Mouse (Mus musculus): ENCODE data around the gene Cfap45. TPM values are rescaled to one million over a fixed set of nuclear protein-coding genes. Genes with fewer than 3 reads are reported as not detected.

The Cfap45 gene
- total and polyA plus RNA-seq, 3 experiments = 0.40 TPM; not detected in 2

DNA sequence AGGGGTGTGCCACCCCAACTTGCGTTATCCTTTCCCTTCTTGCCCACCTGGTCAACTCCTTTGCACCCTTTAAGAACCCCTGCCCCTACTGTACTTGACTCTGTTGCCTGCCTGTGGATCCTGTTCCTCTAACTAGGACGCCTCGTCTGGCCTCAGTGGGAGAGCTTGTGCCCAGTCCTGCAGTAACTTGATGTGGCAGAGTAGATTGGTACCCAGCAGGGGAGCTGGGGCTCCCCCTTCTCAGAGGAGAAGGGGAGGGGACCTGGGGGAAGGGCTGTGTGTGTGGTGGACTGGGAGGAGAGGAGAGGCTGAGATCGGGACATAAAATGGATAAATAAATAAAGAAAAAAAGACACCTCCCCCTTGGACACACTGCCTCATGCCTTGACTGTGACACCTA, 64.4 kb downstream of the Cfap45 start:
- no peak for TF ChIP-seq POLR2A (IDR thresholded peaks at IDR 0.05; ENCODE audit: control insufficient read depth in 1 of 2, insufficient read depth in 1 of 2, low read depth in 1 of 2, low read length in 2 of 2, poor library complexity in 1 of 2)
- no peak for TF ChIP-seq RCOR1 (IDR thresholded peaks at IDR 0.05; ENCODE audit: low read depth, low read length)
- no peak for TF ChIP-seq ELF1 (IDR thresholded peaks at IDR 0.05; ENCODE audit: low read depth, low read length)
- TF ChIP-seq KAT2A (conservative IDR thresholded peaks at IDR 0.05; ENCODE audit: low read depth, low read length) = no peak
- no peak for TF ChIP-seq ZC3H11A (IDR thresholded peaks at IDR 0.05; ENCODE audit: low read depth, low read length)
- no peak overlapping the region for H3K27ac ChIP-seq (ENCODE audit: control insufficient read depth, low read depth, low read length)
- DNase-seq (ENCODE audit: low read depth, low spot score) = no peak
- no peak overlapping the region for H3K4me3 ChIP-seq (ENCODE audit: control insufficient read depth in 1 of 2, insufficient read depth in 1 of 2, low read depth in 2 of 2, low read length in 2 of 2)
- no peaks in the 10 kb centered on the region for H3K9me3 ChIP-seq (replicated peaks; ENCODE audit: insufficient read depth, low read length)
- no peaks in the 10 kb centered on the region for H3K79me2 ChIP-seq (ENCODE audit: control insufficient read depth, insufficient read depth, low read length, poor library complexity)
- H3K4me1 ChIP-seq (ENCODE audit: control insufficient read depth in 1 of 2, insufficient read depth in 2 of 2, low read length in 2 of 2) = no peaks in the 10 kb centered on the region
- peaks cover 0 to 6% of the 10 kb centered on the region in 2 experiments; a peak in 2 of 4 replicates for H3K27me3 ChIP-seq (ENCODE audit: control insufficient read depth in 1 of 2, insufficient read depth in 2 of 2, low read length in 2 of 2)
- no peaks in the 10 kb centered on the region for H3K36me3 ChIP-seq (ENCODE audit: control insufficient read depth in 1 of 2, insufficient read depth in 2 of 2, low read length in 2 of 2)
- H3K9ac ChIP-seq (ENCODE audit: control insufficient read depth, low read depth, low read length, poor library complexity, severe bottlenecking) = no peak overlapping the region

DNA sequence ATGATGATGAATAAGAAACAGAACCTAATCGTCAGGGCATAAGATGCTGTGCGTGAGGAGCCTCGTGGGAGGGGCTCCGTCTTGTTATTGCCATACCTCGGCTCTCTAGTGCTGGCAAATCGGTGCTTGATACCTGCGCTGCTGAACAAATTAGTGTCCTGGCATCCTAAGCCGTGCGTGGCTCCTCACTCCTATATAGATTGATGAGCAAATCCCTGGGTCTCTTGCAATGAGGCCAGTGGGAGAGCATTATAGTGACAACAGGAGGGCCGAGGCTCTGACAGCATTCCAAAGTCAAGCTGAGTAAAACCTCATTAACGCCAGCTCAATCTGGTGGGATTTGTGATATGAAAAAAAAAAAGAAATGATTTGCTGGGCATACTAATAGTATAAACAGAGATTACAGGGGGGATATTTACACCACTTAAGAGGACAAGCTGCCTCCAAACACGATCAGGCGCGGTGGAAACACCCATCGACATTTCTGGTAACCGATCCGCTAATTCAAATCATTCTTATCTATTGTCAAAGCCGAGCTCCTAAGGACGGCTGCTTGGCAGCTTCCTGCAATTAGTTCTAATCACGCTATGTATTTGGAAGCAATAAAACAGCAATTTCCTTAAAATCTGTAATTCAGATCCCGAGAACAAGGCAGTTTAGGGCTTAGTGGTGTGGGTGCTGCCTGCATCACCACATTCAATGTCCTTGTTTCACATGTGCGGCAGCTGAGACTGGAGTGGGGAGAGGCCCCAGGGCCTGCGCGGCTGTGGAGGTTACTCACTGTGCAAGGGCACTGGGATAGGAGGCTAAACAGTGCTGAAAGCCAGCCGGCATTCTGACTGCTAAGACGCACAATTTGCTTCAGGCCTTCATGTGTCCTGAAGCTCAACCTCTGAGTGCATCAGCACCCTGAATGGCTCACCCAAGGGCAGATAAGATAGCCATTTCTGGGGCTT, 65.3 kb downstream of the Cfap45 start:
- Histone ChIP-seq H3K4me1 (ENCODE audit: control insufficient read depth in 1 of 2, insufficient read depth in 2 of 2, low read length in 2 of 2) (no peaks in the 10 kb centered on the region), H3K36me3 (ENCODE audit: control insufficient read depth in 1 of 2, insufficient read depth in 2 of 2, low read length in 2 of 2) (no peaks in the 10 kb centered on the region), H3K9me3 (replicated peaks; ENCODE audit: insufficient read depth, low read length) (no peaks in the 10 kb centered on the region), H3K79me2 (ENCODE audit: control insufficient read depth, insufficient read depth, low read length, poor library complexity) (no peaks in the 10 kb centered on the region), H3K27me3 (ENCODE audit: control insufficient read depth in 1 of 2, insufficient read depth in 2 of 2, low read length in 2 of 2) (peaks cover 0 to 6% of the 10 kb centered on the region in 2 experiments; a peak in 2 of 4 replicates), H3K9ac (ENCODE audit: control insufficient read depth, low read depth, low read length, poor library complexity, severe bottlenecking) (no peak overlapping the region), H3K4me3 (ENCODE audit: control insufficient read depth in 1 of 2, insufficient read depth in 1 of 2, low read depth in 2 of 2, low read length in 2 of 2) (no peak overlapping the region), H3K27ac (ENCODE audit: control insufficient read depth, low read depth, low read length) (no peak overlapping the region)
- DNase-seq (ENCODE audit: low read depth, low spot score) = no peak
- TF ChIP-seq SMC3 (IDR thresholded peaks at IDR 0.05; ENCODE audit: low read depth, low read length) (no peak), ZKSCAN1 (IDR thresholded peaks at IDR 0.05; ENCODE audit: low read depth, low read length) (no peak)

DNA sequence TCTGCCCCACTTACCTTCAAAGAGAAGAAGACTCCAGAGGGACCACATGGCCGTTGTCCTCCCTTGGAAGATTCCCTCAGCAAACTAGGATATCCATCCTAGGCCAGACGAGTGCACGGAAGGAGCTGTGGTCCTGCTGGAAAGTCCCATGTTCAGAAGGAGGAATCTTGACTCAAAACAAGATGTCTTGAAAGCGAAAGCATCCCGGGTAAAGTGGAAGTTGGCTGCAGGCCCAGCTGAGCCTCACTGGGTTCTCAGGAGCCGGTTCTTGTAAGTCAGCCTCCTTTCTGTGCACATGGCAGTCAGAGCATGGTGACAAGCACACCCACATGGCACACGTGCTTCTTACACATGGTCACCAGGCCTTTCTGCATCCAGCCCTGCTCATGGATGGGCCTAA, 69.8 kb downstream of the Cfap45 start, which contains the start of gene Slamf8:
Gene Slamf8, minus strand, starts transcription at position 184 of the 400 bp plus-strand sequence.
- Histone ChIP-seq H3K9me3 (replicated peaks; ENCODE audit: insufficient read depth, low read length) (no peaks in the 10 kb centered on the region), H3K27ac (ENCODE audit: control insufficient read depth, low read depth, low read length) (no peak within 1 kb of the TSS), H3K27me3 (ENCODE audit: control insufficient read depth in 1 of 2, insufficient read depth in 2 of 2, low read length in 2 of 2) (peaks cover 0 to 7% of the 10 kb centered on the region in 2 experiments; a peak in 2 of 4 replicates), H3K79me2 (ENCODE audit: control insufficient read depth, insufficient read depth, low read length, poor library complexity) (no peaks in the 10 kb centered on the region), H3K9ac (ENCODE audit: control insufficient read depth, low read depth, low read length, poor library complexity, severe bottlenecking) (no peak within 1 kb of the TSS), H3K36me3 (ENCODE audit: control insufficient read depth in 1 of 2, insufficient read depth in 2 of 2, low read length in 2 of 2) (no peaks in the 10 kb centered on the region), H3K4me1 (ENCODE audit: control insufficient read depth in 1 of 2, insufficient read depth in 2 of 2, low read length in 2 of 2) (no peaks in the 10 kb centered on the region), H3K4me3 (ENCODE audit: control insufficient read depth in 1 of 2, insufficient read depth in 1 of 2, low read depth in 2 of 2, low read length in 2 of 2) (no peak within 1 kb of the TSS)
- no peak for DNase-seq (ENCODE audit: low read depth, low spot score)
- TF ChIP-seq SIN3A (IDR thresholded peaks at IDR 0.05; ENCODE audit: low read length) = no peak
- TF ChIP-seq POLR2AphosphoS2 (IDR thresholded peaks at IDR 0.05; ENCODE audit: low read length) = no peak
- TF ChIP-seq CTCF (IDR thresholded peaks at IDR 0.05 in 2 of 3, conservative IDR thresholded peaks at IDR 0.05 in 1 of 3; ENCODE audit: control insufficient read depth in 1 of 3, insufficient read depth in 1 of 3, low read depth in 2 of 3, low read length in 3 of 3, poor library complexity in 1 of 3, severe bottlenecking in 1 of 3) = no peak
- TF ChIP-seq USF1 (IDR thresholded peaks at IDR 0.05; ENCODE audit: low read depth, low read length) = no peak
- no peak for TF ChIP-seq JUND (IDR thresholded peaks at IDR 0.05; ENCODE audit: low read depth, low read length)
- TF ChIP-seq TAL1 (IDR thresholded peaks at IDR 0.05; ENCODE audit: low read length) = no peak
- TF ChIP-seq MAZ (IDR thresholded peaks at IDR 0.05; ENCODE audit: low read depth, low read length) = no peak
- no peak for TF ChIP-seq CHD1 (IDR thresholded peaks at IDR 0.05; ENCODE audit: low read depth, low read length)
- TF ChIP-seq GABPA (IDR thresholded peaks at IDR 0.05; ENCODE audit: low read depth, low read length) = no peak
